Mouse (Mus musculus): Measurements from ENCODE around the gene Rps18.
"Not testable (repeated sequence)": the region's sequence is repeated elsewhere in the genome, so short reads cannot be mapped to it uniquely, and the experiment has no call there.

Gene Rps18

DNA sequence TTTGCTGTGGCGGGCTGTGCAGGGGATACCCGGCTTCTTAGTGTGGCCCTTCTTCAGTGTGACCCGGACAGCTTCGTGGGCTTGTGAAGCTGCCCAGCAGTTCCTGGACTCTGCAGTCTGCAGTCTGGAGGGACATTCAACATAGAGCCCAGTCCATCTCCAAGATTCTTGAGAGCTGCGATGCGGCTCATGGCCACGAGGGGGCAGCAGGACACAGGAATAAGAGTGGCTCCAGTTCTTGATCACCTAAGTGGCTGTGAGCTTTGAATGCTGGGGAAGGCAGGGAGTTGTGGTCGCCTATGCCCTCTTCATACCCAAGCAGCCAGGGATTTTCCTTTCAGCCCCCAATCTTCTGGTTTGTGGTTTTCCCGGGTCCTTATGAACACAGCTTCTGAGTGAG lies 12.7 kb upstream of the Rps18 start:
- peak; percentile 95 for DNase-seq (ENCODE audit: low spot score)

- no peak for DNase-seq (ENCODE audit: low spot score)
Observed at GRCm38 (mm10) chr17:33965846-33966550, 10.2 kb upstream of the Rps18 start.

DNA sequence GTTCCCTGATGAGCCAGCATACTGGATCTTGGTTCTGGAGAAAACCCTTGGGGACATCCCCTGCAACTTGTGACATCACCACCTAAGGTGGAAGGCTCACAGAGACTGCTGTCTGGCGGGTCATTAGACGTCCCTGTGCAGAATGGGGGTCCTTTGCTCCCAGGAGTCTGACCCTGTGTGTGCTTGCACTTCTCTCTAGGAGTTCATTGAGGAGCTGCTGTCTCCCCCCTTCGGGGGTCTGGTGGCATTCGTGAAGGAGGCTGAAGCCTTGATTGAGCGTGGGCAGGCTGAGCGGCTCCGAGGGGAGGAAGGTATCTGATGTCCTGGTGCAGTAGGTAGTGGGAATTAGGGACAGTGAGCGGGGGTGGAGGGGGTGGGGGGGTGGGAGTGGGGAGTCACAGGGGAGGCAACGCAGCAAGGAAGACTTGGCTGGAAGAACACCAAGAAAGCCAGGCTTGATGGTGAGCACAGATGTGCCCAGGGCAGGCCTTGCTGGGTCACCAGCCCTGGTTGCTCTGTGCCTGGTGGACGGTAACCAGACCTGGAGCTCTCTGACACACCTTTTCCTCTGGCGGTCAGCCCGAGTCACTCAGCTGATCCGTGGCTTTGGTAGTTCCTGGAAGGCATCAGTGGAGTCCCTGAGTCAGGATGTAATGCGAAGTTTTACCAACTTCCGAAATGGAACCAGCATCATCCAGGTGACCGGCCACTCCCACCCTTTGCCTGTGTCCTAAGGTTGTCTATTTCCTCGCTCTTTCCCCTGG lies 9.5 kb upstream of the Rps18 start:
- DNase-seq (ENCODE audit: low spot score) = no peak

DNA sequence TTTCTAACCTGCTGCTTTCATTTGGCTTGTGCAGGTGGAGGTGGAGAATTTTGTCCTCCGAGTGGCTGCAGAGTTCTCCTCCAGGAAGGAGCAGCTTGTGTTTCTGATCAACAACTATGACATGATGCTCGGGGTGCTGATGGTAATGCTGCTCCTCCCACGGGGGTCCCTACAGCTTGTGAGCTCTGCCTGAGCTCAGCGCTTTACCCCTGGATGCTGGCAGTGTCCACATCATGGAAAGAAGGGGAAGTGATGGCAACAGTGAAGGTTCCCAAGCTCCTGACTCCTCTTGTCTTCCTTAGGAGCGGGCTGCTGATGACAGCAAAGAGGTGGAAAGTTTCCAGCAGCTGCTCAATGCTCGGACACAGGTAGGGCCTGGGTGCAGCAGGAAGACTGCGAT lies 7.1 kb upstream of the Rps18 start:
- DNase-seq (ENCODE audit: low spot score) = no peak

GRCm38 (mm10) chr17:33959948-33960347 lies 4.1 kb upstream of the Rps18 start:
- DNase-seq (ENCODE audit: low spot score) = no peak

- DNase-seq (ENCODE audit: low spot score) = no peak
Observed at GRCm38 (mm10) chr17:33959135-33959534, 3.3 kb upstream of the Rps18 start.

DNA sequence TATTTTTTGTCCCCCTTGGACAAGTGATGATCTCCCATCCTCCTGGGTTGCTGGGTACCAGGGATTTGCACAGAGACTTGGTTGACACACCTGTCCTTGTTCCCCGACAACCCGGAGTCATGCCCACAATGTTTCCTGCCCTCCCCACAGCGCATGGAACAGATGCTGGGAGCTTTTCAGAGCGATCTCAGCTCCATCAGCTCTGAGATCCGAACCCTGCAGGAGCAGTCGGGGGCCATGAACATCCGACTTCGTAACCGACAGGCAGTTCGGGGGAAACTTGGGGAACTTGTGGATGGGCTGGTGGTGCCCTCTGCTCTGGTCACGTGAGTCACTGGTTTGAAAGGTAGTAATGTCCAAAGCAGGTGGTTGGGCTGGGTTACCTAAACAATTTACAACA lies 2.6 kb upstream of the Rps18 start:
- no peak for DNase-seq (ENCODE audit: low spot score)

- no peak for DNase-seq (ENCODE audit: low spot score)
Observed at GRCm38 (mm10) chr17:33957493-33957892, 1.7 kb upstream of the Rps18 start.

DNA sequence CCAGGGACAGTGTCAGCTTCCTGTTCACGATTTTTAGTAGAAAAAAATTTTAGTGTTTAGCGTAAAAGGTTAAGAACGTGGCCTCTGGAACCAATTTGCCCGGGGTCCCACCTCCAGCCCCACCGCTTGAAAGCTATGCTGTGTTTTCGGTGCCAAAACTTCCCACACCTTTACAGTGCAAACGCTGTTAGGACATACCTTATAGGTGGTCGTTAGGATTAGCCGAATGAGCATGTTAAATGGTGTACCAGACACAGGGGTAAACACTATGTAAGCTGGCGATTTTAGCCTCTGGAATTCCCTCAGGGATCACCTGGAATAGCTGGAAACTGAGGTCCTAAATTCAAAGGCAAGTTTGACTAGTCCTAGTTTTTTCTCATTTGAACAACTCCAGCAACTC lies 535 bp upstream of the Rps18 start:
- DNase-seq (ENCODE audit: low spot score) = no peak

GRCm38 (mm10) chr17:33954646-33955554 lies 901 bp downstream of the Rps18 start:
- peak; percentile 28 for DNase-seq (ENCODE audit: low spot score)

DNA sequence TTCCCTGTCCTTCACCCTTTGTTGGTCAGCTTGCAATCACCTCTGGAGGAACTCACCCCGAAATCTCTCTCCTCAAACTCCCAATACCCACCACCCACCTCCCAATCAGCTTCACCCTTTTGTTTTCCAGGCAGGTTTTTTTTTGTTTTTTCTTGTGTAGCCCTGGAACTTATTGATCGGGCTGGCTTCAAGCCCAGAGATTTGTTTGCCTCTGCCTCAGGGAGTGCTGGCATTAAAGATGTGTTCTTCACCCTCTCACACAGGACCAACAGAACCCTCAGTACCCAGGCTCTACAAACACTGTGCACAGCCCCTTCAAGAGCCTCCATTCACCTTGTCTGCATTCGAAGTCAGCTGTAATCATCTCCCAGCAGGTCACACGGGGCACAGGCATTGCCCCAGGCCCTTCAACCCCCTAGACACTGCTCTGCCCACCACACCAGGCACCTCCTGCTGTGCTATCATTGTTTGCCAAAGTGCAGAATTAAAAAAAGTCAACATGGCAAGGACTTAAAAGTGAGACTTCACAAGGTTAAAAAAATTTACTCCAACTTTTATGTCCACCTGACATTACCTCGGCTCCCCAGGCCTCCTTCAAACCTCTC lies 1.7 kb downstream of the Rps18 start:
- DNase-seq (ENCODE audit: low spot score) = no peak

DNA sequence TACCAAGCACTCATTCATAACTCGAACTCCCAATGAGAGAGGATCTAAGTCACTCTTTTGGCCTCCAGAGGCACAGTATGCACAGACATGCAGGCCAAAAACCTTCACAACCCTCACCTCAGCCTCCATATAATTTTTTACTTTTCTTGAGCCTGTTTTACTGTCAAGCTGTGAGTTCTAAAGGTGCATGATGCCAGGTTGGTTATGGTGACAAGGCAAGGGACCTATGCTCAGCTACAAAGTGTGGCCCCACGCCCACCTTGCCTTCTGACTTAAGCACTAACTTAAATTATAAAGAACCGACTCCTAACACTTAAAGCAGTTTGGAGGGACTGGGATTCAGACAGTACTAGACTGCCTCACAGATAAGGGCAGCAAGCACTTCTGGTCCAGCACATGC lies 2.5 kb downstream of the Rps18 start:
- DNase-seq (ENCODE audit: low spot score) = no peak

- DNase-seq (ENCODE audit: low spot score) = no peak
Observed at GRCm38 (mm10) chr17:33952879-33953278, 2.9 kb downstream of the Rps18 start.

DNA sequence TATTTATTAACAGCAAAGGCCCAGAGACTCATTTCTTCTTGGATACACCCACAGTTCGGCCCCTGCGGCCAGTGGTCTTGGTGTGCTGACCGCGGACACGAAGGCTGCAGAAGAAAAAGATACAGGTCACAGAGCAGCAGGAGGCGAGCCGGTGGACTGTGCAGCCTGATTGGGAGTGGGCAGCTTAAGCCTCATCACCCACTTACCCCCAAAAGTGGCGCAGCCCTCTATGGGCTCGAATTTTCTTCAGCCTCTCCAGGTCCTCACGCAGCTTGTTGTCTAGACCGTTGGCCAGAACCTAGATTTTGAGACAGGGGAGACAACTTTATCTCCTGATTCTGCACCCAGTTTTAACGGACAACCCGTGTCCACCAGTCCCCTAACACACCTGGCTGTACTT lies 3.8 kb downstream of the Rps18 start:
- not testable (repeated sequence) for DNase-seq (ENCODE audit: low spot score)

DNA sequence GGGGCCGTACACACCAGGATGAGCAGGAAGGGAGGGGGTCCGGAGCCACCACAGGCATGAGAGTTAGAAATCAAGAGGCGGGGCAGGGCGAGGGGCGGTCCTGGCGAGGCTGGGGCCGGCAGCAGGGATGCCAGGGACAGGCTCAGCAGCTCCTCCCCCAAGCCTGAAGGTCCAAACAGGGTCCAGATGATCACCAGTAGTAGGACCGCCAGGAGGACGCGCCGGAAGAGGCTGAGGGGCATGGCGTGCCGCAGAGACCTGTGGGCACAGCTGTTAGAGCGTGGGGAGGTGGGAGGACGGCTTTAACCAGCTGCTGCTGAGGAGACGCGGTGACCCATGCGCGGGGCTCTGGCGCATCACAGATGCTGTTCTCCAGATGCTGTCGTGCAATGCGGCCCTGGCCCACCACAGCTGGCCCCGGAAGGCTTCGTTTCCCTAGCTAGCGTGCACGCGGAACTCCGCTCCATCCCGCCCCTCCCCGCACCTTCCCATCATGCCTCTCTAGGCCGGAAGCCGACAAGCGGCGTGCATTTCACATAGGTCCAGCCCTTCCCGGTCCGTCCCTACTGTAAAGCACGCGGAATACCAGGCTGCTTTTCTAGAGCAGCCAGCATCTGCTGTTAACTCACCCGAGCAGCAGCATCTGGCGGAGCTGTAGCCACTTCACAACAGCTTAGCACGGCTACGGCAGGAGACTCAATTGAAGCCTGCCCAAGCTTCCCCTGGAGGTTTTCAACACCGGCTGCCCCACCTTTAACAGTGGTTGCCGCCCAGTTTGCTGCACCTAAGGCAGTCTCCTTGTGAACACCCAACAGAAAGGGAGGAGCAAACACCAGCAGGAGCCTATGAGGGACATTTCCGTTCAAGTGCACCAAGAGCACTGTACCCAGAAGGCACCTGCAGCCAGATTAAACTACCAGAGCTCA lies 4.5 kb downstream of the Rps18 start, which contains the start of gene B3galt4:
Gene B3galt4 (minus strand): TSS at position 468 of the 926 bp plus-strand sequence.
- peak; percentile 91 for DNase-seq (ENCODE audit: low spot score)

DNA sequence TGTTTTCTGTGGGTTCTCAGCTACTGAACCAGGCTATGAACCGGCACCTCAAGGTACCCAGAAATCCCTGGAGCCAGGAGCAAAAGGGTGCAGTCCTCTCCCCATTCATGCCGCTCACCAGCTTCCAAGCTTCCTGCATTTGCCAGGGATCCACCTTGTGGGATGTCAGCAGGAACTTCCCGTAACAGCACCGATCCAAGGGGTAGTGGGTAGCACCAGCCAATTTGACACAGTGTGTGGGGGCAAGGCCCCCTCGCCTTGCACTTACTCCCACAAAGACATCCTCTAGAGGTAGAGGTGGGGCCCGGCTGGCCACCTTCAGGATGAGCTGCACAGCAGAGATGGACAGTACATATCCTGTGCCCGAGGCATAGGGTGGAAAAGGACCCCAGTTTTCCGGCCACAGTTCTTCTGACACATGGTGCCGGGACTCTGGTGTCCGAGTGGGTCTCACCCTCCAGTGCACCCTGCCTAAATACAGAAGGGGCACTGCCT lies 5.6 kb downstream of the Rps18 start:
- no peak for DNase-seq (ENCODE audit: low spot score)

DNA sequence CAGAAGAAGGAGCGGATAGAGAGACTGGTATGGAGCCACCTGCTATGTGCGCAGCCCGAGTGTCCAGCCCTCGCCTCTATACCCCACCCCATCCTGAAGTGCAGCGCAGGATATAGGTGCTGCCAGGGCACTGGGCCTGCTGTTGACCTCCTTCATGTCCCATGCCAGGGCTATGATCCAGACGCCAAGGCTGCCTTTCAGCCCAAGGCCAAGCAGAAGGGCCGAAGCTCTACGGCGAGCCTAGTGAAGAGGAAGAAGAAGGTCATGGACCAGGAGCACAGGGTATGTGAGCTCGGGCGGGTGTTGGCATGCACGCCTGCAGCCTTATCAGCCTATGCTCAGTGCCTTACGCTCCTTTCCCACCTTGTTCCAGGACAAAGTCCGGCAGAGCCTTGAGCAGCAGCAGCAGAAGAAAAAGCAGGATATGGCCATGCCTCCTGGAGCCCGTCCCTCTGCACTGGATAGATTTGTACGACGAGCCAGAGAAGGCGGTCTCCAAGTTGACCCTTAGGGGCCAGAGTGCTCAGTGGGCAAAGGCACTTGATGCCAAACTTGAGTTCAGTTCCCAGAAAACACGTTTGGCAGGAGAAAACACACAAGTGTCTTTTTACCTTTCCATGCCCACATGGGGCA lies 6.8 kb downstream of the Rps18 start:
- DNase-seq (ENCODE audit: low spot score) = no peak

DNA sequence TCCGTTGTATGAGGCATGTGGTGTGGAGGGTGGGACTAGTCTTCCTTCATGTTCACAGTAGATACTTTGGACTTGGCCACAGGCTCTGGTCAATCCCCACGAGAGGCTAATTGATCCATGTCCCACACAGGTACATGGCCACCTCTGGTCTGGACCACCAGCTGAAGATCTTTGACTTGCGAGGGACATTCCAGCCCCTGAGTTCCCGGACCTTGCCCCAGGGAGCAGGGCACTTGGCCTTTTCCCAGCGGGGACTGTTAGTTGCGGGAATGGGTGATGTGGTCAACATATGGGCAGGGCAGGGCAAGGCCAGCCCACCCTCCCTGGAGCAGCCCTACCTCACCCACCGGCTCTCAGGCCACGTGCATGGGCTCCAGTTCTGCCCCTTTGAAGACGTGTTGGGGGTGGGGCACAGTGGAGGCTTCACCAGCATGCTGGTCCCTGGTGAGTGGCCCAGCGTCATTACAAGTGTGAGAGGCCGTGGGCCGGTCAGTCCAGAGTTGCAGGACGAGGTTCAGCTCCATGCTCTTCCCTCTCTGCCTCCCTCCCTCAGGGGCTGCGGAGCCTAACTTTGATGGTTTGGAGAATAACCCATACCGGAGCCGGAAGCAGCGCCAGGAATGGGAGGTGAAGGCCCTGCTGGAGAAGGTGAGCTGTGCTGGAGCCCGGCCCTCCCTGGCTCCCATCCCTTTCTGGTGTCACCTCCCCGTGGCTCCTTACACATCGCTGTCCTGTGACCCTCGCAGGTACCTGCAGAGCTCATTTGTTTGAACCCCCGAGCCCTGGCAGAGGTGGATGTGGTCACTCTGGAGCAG lies 7.5 kb downstream of the Rps18 start:
- no peak for DNase-seq (ENCODE audit: low spot score)

DNA sequence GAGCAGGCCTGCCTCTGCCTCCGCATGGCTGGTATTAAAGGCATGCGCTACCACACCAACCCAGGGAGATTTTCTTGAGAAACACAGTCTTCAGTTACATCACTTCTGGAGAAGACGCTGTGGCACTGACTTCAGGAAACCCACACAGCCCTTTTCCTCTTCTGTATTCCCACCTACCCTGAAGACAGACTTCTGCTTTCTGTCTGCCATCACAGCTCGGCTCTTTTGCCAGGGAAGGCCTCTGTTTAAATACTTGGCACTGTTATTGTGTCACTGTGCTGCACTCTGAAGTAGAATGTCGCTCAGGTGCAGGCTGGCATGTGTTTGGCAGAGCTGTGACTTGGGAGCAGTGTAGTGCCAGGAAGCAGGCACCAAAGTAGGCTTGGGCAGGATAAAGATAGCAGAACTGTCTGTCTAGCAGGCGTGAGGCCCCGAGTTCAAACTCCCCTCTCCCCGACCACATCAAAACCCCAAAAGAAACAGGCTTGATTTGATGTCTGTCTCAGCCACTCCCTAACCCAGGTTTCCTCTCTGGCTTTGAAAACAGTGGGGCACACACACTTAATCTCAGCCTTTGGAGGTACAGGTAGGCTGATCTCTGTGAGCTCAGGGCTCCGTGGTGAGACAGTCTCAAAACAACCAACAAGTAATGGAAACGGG lies 8.2 kb downstream of the Rps18 start:
- DNase-seq (ENCODE audit: low spot score) = no peak
